Mouse (Mus musculus): Measurements from ENCODE around the gene Psma3.

DNA sequence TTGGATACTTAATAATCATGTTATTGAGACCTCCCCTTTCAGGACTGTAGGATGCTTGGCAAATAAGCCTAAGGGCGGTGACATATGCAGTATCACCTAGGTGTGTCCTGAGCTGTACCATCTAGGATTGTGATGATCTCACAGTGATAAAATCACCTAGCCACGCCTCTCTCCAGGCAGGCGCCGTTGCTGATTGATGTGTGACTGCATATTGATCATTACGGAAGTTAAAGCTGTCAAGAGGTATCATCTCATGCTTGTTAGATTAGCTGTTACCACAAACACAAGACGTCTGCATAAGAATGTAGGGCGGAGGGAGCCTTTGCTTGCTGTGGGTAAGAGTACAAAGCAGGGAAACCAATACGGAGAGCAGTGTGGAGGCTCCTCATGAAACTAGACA lies 55.8 kb downstream of the Psma3 start:
- TF ChIP-seq CTCF (IDR thresholded peaks at IDR 0.05; ENCODE audit: control insufficient read depth, insufficient read depth, insufficient read length) = no peak
- TF ChIP-seq USF1 (IDR thresholded peaks at IDR 0.05; ENCODE audit: low read depth) = no peak
- TF ChIP-seq MAX (IDR thresholded peaks at IDR 0.05) = no peak
- no peak for TF ChIP-seq CEBPB (IDR thresholded peaks at IDR 0.05; ENCODE audit: low read depth)
- TF ChIP-seq FOSL1 (IDR thresholded peaks at IDR 0.05; ENCODE audit: insufficient read depth, low read length, poor library complexity, severe bottlenecking) = no peak
- no peak for TF ChIP-seq MYOD1 (IDR thresholded peaks at IDR 0.05; ENCODE audit: control insufficient read depth, insufficient read length, low read depth)
